Comparison of ENCODE assay signal across 8 mouse cellular contexts in the genomic region with DNA sequence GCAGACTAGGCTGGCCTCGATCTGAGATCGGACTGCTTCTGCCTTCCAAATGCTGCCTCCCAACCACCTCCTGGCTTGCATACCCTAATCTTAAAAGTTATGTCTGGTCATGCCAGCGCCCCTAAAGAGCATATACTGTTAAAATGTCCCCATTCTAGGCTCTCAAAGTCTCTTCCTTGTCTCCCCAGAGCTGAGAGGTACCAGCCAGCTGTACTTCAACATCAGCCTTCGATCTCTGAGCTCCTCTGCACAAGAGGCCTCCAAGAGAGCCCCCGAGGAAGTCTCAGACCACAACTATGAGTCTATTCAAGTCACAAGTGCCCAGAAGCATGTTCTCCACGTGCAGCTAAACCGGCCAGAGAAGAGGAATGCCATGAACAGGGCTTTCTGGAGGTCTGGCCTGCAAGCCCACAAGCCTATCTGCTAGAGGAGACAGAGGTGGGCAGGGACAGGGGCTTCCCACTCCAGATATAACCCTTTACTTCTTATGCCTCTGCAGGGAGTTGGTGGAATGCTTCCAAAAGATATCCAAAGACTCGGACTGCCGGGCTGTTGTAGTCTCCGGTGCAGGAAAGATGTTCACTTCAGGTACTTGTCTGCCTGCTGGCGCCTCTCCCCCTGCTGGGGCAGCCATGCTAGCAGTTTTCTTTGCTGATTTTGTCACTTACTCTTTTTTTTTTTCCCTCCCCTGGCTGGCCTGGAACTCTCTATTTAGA. TPM values are rescaled to one million over a fixed set of nuclear protein-coding genes. Genes with fewer than 3 reads are reported as not detected.
A peak's percentile ranks its signal among the peaks of the same experiment; 100 is the strongest.
DNase-seq lines count a peak whose midpoint lies in the region; ATAC-seq and TF ChIP-seq lines count a peak whose summit lies in the region.

No protein-coding gene starts in this region.

- DNase-seq in 3T3-L1 (ENCODE audit: low read depth, low spot score) (peak; percentile 56), CH12.LX (ENCODE audit: extremely low read depth) (no peak)
- DNase-seq in forebrain, embryonic 10.5 days (ENCODE audit: extremely low spot score, low spot score) = no peak
- peak; percentile 76 for DNase-seq in induced T-regulatory cell, adult 2 months (ENCODE audit: low read depth)
- DNase-seq in lung, embryonic 14.5 days = peak; percentile 53
- DNase-seq in splenic B cell, adult 2 months (ENCODE audit: low read depth, low spot score) = peak; percentile 32
- no peak for DNase-seq in ovary, postnatal 14 days (ENCODE audit: low spot score)
- no peak for DNase-seq in layer of hippocampus, adult 18-20 months (ENCODE audit: low spot score in 2 of 2)

- 0 out of 2 replicates have a peak, but pooled peaks cover 2% of the 10 kb centered on the region for H3K79me2 ChIP-seq in CH12.LX (replicated peaks; ENCODE audit: control insufficient read depth, extremely low read depth, insufficient read depth, poor library complexity, severe bottlenecking)

- H3K27me3 ChIP-seq in CH12.LX (replicated peaks) = no peaks in the 10 kb centered on the region
- H3K27me3 ChIP-seq in forebrain, embryonic 10.5 days (ENCODE audit: poor library complexity, severe bottlenecking) = no peaks in the 10 kb centered on the region
- H3K27me3 ChIP-seq in lung, embryonic 14.5 days (ENCODE audit: insufficient read depth, low read length) = no peaks in the 10 kb centered on the region
- no peaks in the 10 kb centered on the region for H3K27me3 ChIP-seq in splenic B cell, adult 2 months (ENCODE audit: control insufficient read depth, insufficient read depth, low read length, poor library complexity, severe bottlenecking)

- in situ Hi-C loops in CH12.LX (cut with MboI; ENCODE audit: low pct_ligation_motif_present, low pct_unique_long_range_greater_than_20kb, low sequenced_read_pairs) = loop anchor here (5.0 kb wide), 1 partner anchor 41 kb away; no protein-coding TSS in a partner anchor

- dilution Hi-C loops in CH12.LX (cut with MboI; ENCODE audit: extremely low pct_ligation_motif_present, extremely low pct_unique_long_range_greater_than_20kb, low sequenced_read_pairs) = no loop called here

- TF ChIP-seq CTCF in CH12.LX (conservative IDR thresholded peaks at IDR 0.05 in 1 of 2, IDR thresholded peaks at IDR 0.05 in 1 of 2; ENCODE audit: low read depth in 2 of 2, low read length in 2 of 2) = peak in 1 of 2 experiments; percentile 54; a peak in 2 of 4 replicates
- TF ChIP-seq CTCF in lung, embryonic 14.5 days (IDR thresholded peaks at IDR 0.05; ENCODE audit: low read depth) = peak; percentile 22; the same call in 1 of the 2 replicates

- peaks cover 15 to 49% of the 10 kb centered on the region in 2 experiments for H3K4me1 ChIP-seq in CH12.LX (ENCODE audit: control insufficient read depth in 1 of 2, insufficient read depth in 2 of 2)
- H3K4me1 ChIP-seq in forebrain, embryonic 10.5 days = peaks cover 25% of the 10 kb centered on the region
- no peaks in the 10 kb centered on the region for H3K4me1 ChIP-seq in lung, embryonic 14.5 days (ENCODE audit: insufficient read depth)

- peak overlapping the region; percentile 26 for H3K27ac ChIP-seq in CH12.LX (ENCODE audit: insufficient read depth, low read depth)
- peak overlapping the region; percentile 89 for H3K27ac ChIP-seq in forebrain, embryonic 10.5 days
- H3K27ac ChIP-seq in lung, embryonic 14.5 days (ENCODE audit: low read depth) = peak overlapping the region; percentile 94

- peak; percentile 36 for TF ChIP-seq POLR2A in CH12.LX (IDR thresholded peaks at IDR 0.05; ENCODE audit: low read depth, low read length)

- H3K9ac ChIP-seq in CH12.LX (ENCODE audit: insufficient read depth, low read depth) = peak overlapping the region; percentile 78
- H3K9ac ChIP-seq in lung, embryonic 14.5 days = peak overlapping the region; percentile 64

- 68% methylated on average over 11 of the region's 11 CpGs for WGBS in forebrain, embryonic 10.5 days
- WGBS in lung, embryonic 14.5 days = 37% methylated on average over 11 of the region's 11 CpGs

- ATAC-seq in lung, embryonic 14.5 days (ENCODE audit: insufficient read depth) = 0 out of 2 replicates have a peak, but pooled peaks have one; percentile 23

- no peak for TF ChIP-seq EP300 in CH12.LX (IDR thresholded peaks at IDR 0.05; ENCODE audit: low read length)

- peaks cover 33 to 45% of the 10 kb centered on the region in 2 experiments for H3K36me3 ChIP-seq in CH12.LX (replicated peaks in 1 of 2; ENCODE audit: control insufficient read depth in 1 of 2, insufficient read depth in 1 of 2, low read length in 1 of 2)
- peaks cover 42% of the 10 kb centered on the region for H3K36me3 ChIP-seq in forebrain, embryonic 10.5 days (replicated peaks)
- peaks cover 42% of the 10 kb centered on the region for H3K36me3 ChIP-seq in lung, embryonic 14.5 days (ENCODE audit: insufficient read depth)
- peaks cover 11% of the 10 kb centered on the region for H3K36me3 ChIP-seq in splenic B cell, adult 2 months (ENCODE audit: control insufficient read depth, insufficient read depth, low read length, poor library complexity, severe bottlenecking)

- peak overlapping the region; percentile 58 for H3K4me2 ChIP-seq in CH12.LX (ENCODE audit: insufficient read depth, low read depth, poor library complexity, severe bottlenecking)
- H3K4me2 ChIP-seq in lung, embryonic 14.5 days = peak overlapping the region; percentile 63

- peaks cover 7% of the 10 kb centered on the region for H3K9me3 ChIP-seq in CH12.LX (replicated peaks; ENCODE audit: low read length)
- H3K9me3 ChIP-seq in forebrain, embryonic 10.5 days = peaks cover 6% of the 10 kb centered on the region; the same call in 1 of the 2 replicates
- H3K9me3 ChIP-seq in lung, embryonic 14.5 days (ENCODE audit: low read depth, low read length) = no peaks in the 10 kb centered on the region

- no peak; the same call in 1 of the 2 replicates for TF ChIP-seq RAD21 in CH12.LX (IDR thresholded peaks at IDR 0.05; ENCODE audit: low read depth, low read length)

- peak overlapping the region; percentile 56 to 58 (median 57) for H3K4me3 ChIP-seq in CH12.LX (replicated peaks in 1 of 3; ENCODE audit: low read depth in 2 of 3, low read length in 2 of 3, poor library complexity in 1 of 3)
- H3K4me3 ChIP-seq in forebrain, embryonic 10.5 days = peak overlapping the region; percentile 56
- H3K4me3 ChIP-seq in lung, embryonic 14.5 days (ENCODE audit: low read depth, low read length) = peak overlapping the region; percentile 48

TF ChIP-seq in CH12.LX, 34 proteins besides CTCF, POLR2A, EP300 and RAD21 (continues in another document):
- TF ChIP-seq CHD1 (IDR thresholded peaks at IDR 0.05; ENCODE audit: low read depth, low read length) (no peak; the same call in 1 of the 2 replicates), POLR2AphosphoS2 (IDR thresholded peaks at IDR 0.05; ENCODE audit: low read depth, low read length) (no peak), UBTF (IDR thresholded peaks at IDR 0.05; ENCODE audit: low read depth, low read length) (0 out of 2 replicates have a peak, but pooled peaks have one; percentile 36), PAX5 (IDR thresholded peaks at IDR 0.05; ENCODE audit: low read length) (no peak), MAFK (IDR thresholded peaks at IDR 0.05; ENCODE audit: insufficient replicate concordance, low read length) (no peak), GABPA (IDR thresholded peaks at IDR 0.05; ENCODE audit: insufficient replicate concordance, low read depth, low read length) (no peak), SMC3 (IDR thresholded peaks at IDR 0.05; ENCODE audit: low read depth, low read length) (peak; percentile 46), E2F4 (IDR thresholded peaks at IDR 0.05; ENCODE audit: insufficient replicate concordance, low read depth, low read length) (no peak), ZMIZ1 (IDR thresholded peaks at IDR 0.05; ENCODE audit: low read depth, low read length) (0 out of 2 replicates have a peak, but pooled peaks have one; percentile 32), MYC (IDR thresholded peaks at IDR 0.05; ENCODE audit: low read depth, low read length) (no peak), USF2 (conservative IDR thresholded peaks at IDR 0.05; ENCODE audit: low read depth, low read length) (no peak), RCOR1 (conservative IDR thresholded peaks at IDR 0.05; ENCODE audit: low read depth, low read length) (no peak)

RNA-seq across cellular contexts. Expression of a gene that starts 0.8 kb away (rescaled TPM):
- 103 and 124 TPM in 2 replicates for total RNA-seq in CH12.LX (2012; rRNA removed)
- 119 and 121 TPM in 2 replicates for total RNA-seq in CH12.LX (2014; rRNA removed)
- polyA plus RNA-seq in CH12.LX (2012; ENCODE audit: insufficient read length, low read depth) = 65.1 and 67.6 TPM in 2 replicates
- polyA plus RNA-seq in forebrain, embryonic 10.5 days (2016; fragmentation: Nextera tagmentation; extraction: Ambion mirVana) = 68.5 and 72.0 TPM in 2 replicates
- polyA plus RNA-seq in lung, embryonic 14.5 days (2014; fragmentation: Nextera tagmentation; extraction: Ambion mirVana) = 127 and 133 TPM in 2 replicates
- 10 to 100 TPM; 63.1 to 71.0 TPM for total RNA-seq in layer of hippocampus, adult 18-20 months (2021)

RNA-seq across cellular contexts. Expression of a gene that starts 7.8 kb away (rescaled TPM):
- total RNA-seq in CH12.LX (2012; rRNA removed) (3.9 and 7.0 TPM in 2 replicates), CH12.LX (2014; rRNA removed) (2.6 and 3.6 TPM in 2 replicates)
- polyA plus RNA-seq in CH12.LX (2012; ENCODE audit: insufficient read length, low read depth) = 6.5 and 7.2 TPM in 2 replicates
- polyA plus RNA-seq in forebrain, embryonic 10.5 days (2016; fragmentation: Nextera tagmentation; extraction: Ambion mirVana) = 2.9 and 3.1 TPM in 2 replicates
- 3.2 and 3.7 TPM in 2 replicates for polyA plus RNA-seq in lung, embryonic 14.5 days (2014; fragmentation: Nextera tagmentation; extraction: Ambion mirVana)
- total RNA-seq in layer of hippocampus, adult 18-20 months (2021) = 1 to 10 TPM; 3.5 to 5.6 TPM

RNA-seq across cellular contexts. Expression of a gene that starts 17.5 kb away (rescaled TPM):
- 296 and 342 TPM in 2 replicates for total RNA-seq in CH12.LX (2012; rRNA removed)
- total RNA-seq in CH12.LX (2014; rRNA removed) = 365 and 371 TPM in 2 replicates
- polyA plus RNA-seq in CH12.LX (2012; ENCODE audit: insufficient read length, low read depth) = 640 and 645 TPM in 2 replicates
- polyA plus RNA-seq in forebrain, embryonic 10.5 days (2016; fragmentation: Nextera tagmentation; extraction: Ambion mirVana) = 325 and 336 TPM in 2 replicates
- 254 and 255 TPM in 2 replicates for polyA plus RNA-seq in lung, embryonic 14.5 days (2014; fragmentation: Nextera tagmentation; extraction: Ambion mirVana)
- total RNA-seq in layer of hippocampus, adult 18-20 months (2021) = 100 to 1,000 TPM; 407 to 414 TPM

RNA-seq across cellular contexts. Expression of a gene that starts 37.1 kb away (rescaled TPM):
- total RNA-seq in CH12.LX (2012; rRNA removed) = 60.9 and 65.5 TPM in 2 replicates
- total RNA-seq in CH12.LX (2014; rRNA removed) = 41.5 and 46.1 TPM in 2 replicates
- polyA plus RNA-seq in CH12.LX (2012; ENCODE audit: insufficient read length, low read depth) = 60.6 and 61.8 TPM in 2 replicates
- polyA plus RNA-seq in forebrain, embryonic 10.5 days (2016; fragmentation: Nextera tagmentation; extraction: Ambion mirVana) = 3.4 and 3.8 TPM in 2 replicates
- 6.8 and 6.9 TPM in 2 replicates for polyA plus RNA-seq in lung, embryonic 14.5 days (2014; fragmentation: Nextera tagmentation; extraction: Ambion mirVana)
- 1 to 10 TPM; 2.4 to 3.0 TPM for total RNA-seq in layer of hippocampus, adult 18-20 months (2021)

RNA-seq across cellular contexts. Expression of a gene that starts 37.8 kb away (rescaled TPM):
- total RNA-seq in CH12.LX (2012; rRNA removed) (not detected in 2 replicates), CH12.LX (2014; rRNA removed) (not detected in 2 replicates)
- not detected in 2 replicates for polyA plus RNA-seq in CH12.LX (2012; ENCODE audit: insufficient read length, low read depth)
- 0.26 and 0.42 TPM in 2 replicates for polyA plus RNA-seq in forebrain, embryonic 10.5 days (2016; fragmentation: Nextera tagmentation; extraction: Ambion mirVana)
- 1.0 and 1.7 TPM in 2 replicates for polyA plus RNA-seq in lung, embryonic 14.5 days (2014; fragmentation: Nextera tagmentation; extraction: Ambion mirVana)
- total RNA-seq in layer of hippocampus, adult 18-20 months (2021) = not detected

Comparison
In these comparisons a context has a peak if more than half of its experiments do, and no peak if none do; other contexts are left out.
1. DNase-seq: peak in 3T3-L1 (single experiment), induced T-regulatory cell, adult 2 months (single experiment), lung, embryonic 14.5 days (single experiment) and splenic B cell, adult 2 months (single experiment); none in CH12.LX (single experiment), forebrain, embryonic 10.5 days (single experiment), ovary, postnatal 14 days (single experiment) and layer of hippocampus, adult 18-20 months (0 of 2).
2. H3K27ac ChIP-seq: peak in every context shown above with its lines; median percentile 94 in lung, embryonic 14.5 days; 89 in forebrain, embryonic 10.5 days; 26 in CH12.LX.
3. Peak in every context shown above with its lines, with median percentiles within 50 percentile points of each other: H3K4me3 ChIP-seq.